Mouse (Mus musculus) hindbrain, embryonic 13.5 days (tissue): ENCODE data around the gene Egln3. TPM values are rescaled to one million over a fixed set of nuclear protein-coding genes. Genes with fewer than 3 reads are reported as not detected.

ENCODE experiments used
- ATAC-seq: fragments of 200-750 bp; cut with Nextera tagmentation; 2 replicates; pipeline ENCODE4 v1.8.0; 2017; ENCODE audit warnings: moderate TSS enrichment; ENCODE audit not compliant: low FRiP score
- H3K27ac ChIP-seq: fragments of 300-500 bp; sonication (generic); 2 replicates; pipeline ENCODE4 v1.5.1; 2015; ENCODE audit warnings: inconsistent platforms, mild to moderate bottlenecking, moderate library complexity
- H3K27me3 ChIP-seq: fragments of 300-500 bp; sonication (generic); 2 replicates; pipeline ENCODE4 v1.6.1; 2015; ENCODE audit warnings: mild to moderate bottlenecking, inconsistent platforms
- H3K36me3 ChIP-seq: fragments of 300-500 bp; sonication (generic); 2 replicates; pipeline ENCODE4 v1.6.1; 2015; ENCODE audit warnings: mild to moderate bottlenecking, inconsistent platforms
- H3K4me1 ChIP-seq: fragments of 300-500 bp; sonication (generic); replicated peaks from 2 replicates; pipeline ENCODE4 v1.6.1; 2015; ENCODE audit warnings: inconsistent platforms
- H3K4me2 ChIP-seq: fragments of 300-500 bp; sonication (generic); 2 replicates; pipeline ENCODE4 v1.6.1; 2015; ENCODE audit warnings: inconsistent platforms, mild to moderate bottlenecking, moderate library complexity
- H3K4me3 ChIP-seq: fragments of 300-500 bp; sonication (generic); 2 replicates; pipeline ENCODE4 v1.5.1; 2015; ENCODE audit warnings: mild to moderate bottlenecking, inconsistent platforms
- H3K9ac ChIP-seq: fragments of 300-500 bp; sonication (generic); 2 replicates; pipeline ENCODE4 v1.6.1; 2015; ENCODE audit warnings: mild to moderate bottlenecking, inconsistent platforms
- H3K9me3 ChIP-seq: fragments of 300-500 bp; sonication (generic); 2 replicates; pipeline ENCODE4 v1.6.1; 2016; ENCODE audit warnings: inconsistent platforms
- WGBS: fragments of 180-500 bp; shearing (Covaris S2); methylation state at CpG from one replicate; pipeline ENCODE4 v1.1.7; 2015; 5-methylcytosine and 5-hydroxymethylcytosine counted together
- polyA plus RNA-seq: library from polyadenylated mRNA; unstranded; fragments of >200 nt; fragmentation: Nextera tagmentation; extraction: Ambion mirVana; gene quantifications from 2 replicates; pipeline ENCODE4 v1.2.1, GENCODE M21; 2015

Egln3 gene
- 4.7 and 5.8 TPM in 2 replicates for polyA plus RNA-seq

GRCm38 (mm10) chr12:54203656-54204045 is at the start of gene Egln3:
Gene Egln3, minus strand, starts transcription at chr12:54203860.
- Histone ChIP-seq H3K27me3 (peaks cover 35% of the 10 kb centered on the region), H3K4me2 (peak within 1 kb of the TSS; percentile 100), H3K9ac (peak within 1 kb of the TSS; percentile 77), H3K4me1 (peaks cover 32% of the 10 kb centered on the region), H3K36me3 (no peaks in the 10 kb centered on the region), H3K9me3 (no peaks in the 10 kb centered on the region), H3K27ac (0 out of 2 replicates have a peak within 1 kb of the TSS, but pooled peaks have one; percentile 35), H3K4me3 (peak within 1 kb of the TSS; percentile 62)
- ATAC-seq = peak; percentile 85
- WGBS = under 1% methylated on average over 25 of the region's 25 CpGs

GRCm38 (mm10) chr12:54253449-54253848 is 49.8 kb upstream of the Egln3 start:
- WGBS = 93% methylated on average over 4 of the region's 4 CpGs
- no peak for ATAC-seq
- no peaks in the 10 kb centered on the region for H3K9me3 ChIP-seq
- H3K36me3 ChIP-seq = no peaks in the 10 kb centered on the region
- no peak overlapping the region for H3K27ac ChIP-seq
- no peak overlapping the region for H3K9ac ChIP-seq
- no peak overlapping the region for H3K4me3 ChIP-seq
- no peaks in the 10 kb centered on the region for H3K27me3 ChIP-seq
- no peak overlapping the region for H3K4me2 ChIP-seq
- H3K4me1 ChIP-seq = 0 out of 2 replicates have a peak, but pooled peaks cover 3% of the 10 kb centered on the region

- no peaks in the 10 kb centered on the region for H3K36me3 ChIP-seq
- H3K27ac ChIP-seq = no peak overlapping the region
- no peaks in the 10 kb centered on the region for H3K4me1 ChIP-seq
- H3K27me3 ChIP-seq = no peaks in the 10 kb centered on the region
- H3K9me3 ChIP-seq = no peaks in the 10 kb centered on the region
- H3K4me2 ChIP-seq = no peak overlapping the region
- WGBS = 79% methylated on average over 9 of the region's 9 CpGs
- H3K4me3 ChIP-seq = no peak overlapping the region
- H3K9ac ChIP-seq = no peak overlapping the region
- ATAC-seq = no peak
Measured at GRCm38 (mm10) chr12:54251942-54252400, 48.3 kb upstream of the Egln3 start.

- 86% methylated on average over 7 of the region's 7 CpGs for WGBS
- no peak for ATAC-seq
Measured at GRCm38 (mm10) chr12:54247835-54248234, 44.2 kb upstream of the Egln3 start.

GRCm38 (mm10) chr12:54243158-54243557 is 39.5 kb upstream of the Egln3 start:
- H3K4me2 ChIP-seq = no peak overlapping the region
- H3K27ac ChIP-seq = no peak overlapping the region
- no peaks in the 10 kb centered on the region for H3K36me3 ChIP-seq
- H3K4me3 ChIP-seq = no peak overlapping the region
- H3K4me1 ChIP-seq = no peaks in the 10 kb centered on the region
- no peaks in the 10 kb centered on the region for H3K9me3 ChIP-seq
- H3K27me3 ChIP-seq = no peaks in the 10 kb centered on the region
- WGBS = 86% methylated on average over 5 of the region's 5 CpGs
- no peak for ATAC-seq
- H3K9ac ChIP-seq = no peak overlapping the region

More at GRCm38 (mm10) chr12:54247835-54248234, 44.2 kb upstream of the Egln3 start:
- Histone ChIP-seq H3K4me1 (no peaks in the 10 kb centered on the region), H3K27me3 (no peaks in the 10 kb centered on the region), H3K4me3 (no peak overlapping the region), H3K9ac (no peak overlapping the region), H3K9me3 (no peaks in the 10 kb centered on the region), H3K4me2 (no peak overlapping the region), H3K36me3 (no peaks in the 10 kb centered on the region), H3K27ac (no peak overlapping the region)

GRCm38 (mm10) chr12:54241976-54242375 is 38.3 kb upstream of the Egln3 start:
- 85% methylated on average over 6 of the region's 6 CpGs for WGBS
- no peaks in the 10 kb centered on the region for H3K9me3 ChIP-seq
- ATAC-seq = no peak

GRCm38 (mm10) chr12:54233794-54234193 is 30.1 kb upstream of the Egln3 start:
- Histone ChIP-seq H3K4me2 (no peak overlapping the region), H3K27ac (no peak overlapping the region), H3K4me3 (no peak overlapping the region), H3K9me3 (0 out of 2 replicates have a peak, but pooled peaks cover 4% of the 10 kb centered on the region), H3K4me1 (peaks cover 4% of the 10 kb centered on the region; the same call in 1 of the 2 replicates), H3K27me3 (no peaks in the 10 kb centered on the region), H3K36me3 (no peaks in the 10 kb centered on the region), H3K9ac (no peak overlapping the region)
- WGBS = 84% methylated on average over 6 of the region's 6 CpGs
- no peak for ATAC-seq

More at GRCm38 (mm10) chr12:54241976-54242375, 38.3 kb upstream of the Egln3 start:
- H3K27ac ChIP-seq = no peak overlapping the region
- no peak overlapping the region for H3K4me2 ChIP-seq
- H3K27me3 ChIP-seq = no peaks in the 10 kb centered on the region
- H3K36me3 ChIP-seq = no peaks in the 10 kb centered on the region
- H3K9ac ChIP-seq = no peak overlapping the region
- no peak overlapping the region for H3K4me3 ChIP-seq
- H3K4me1 ChIP-seq = no peaks in the 10 kb centered on the region

- no peak overlapping the region for H3K27ac ChIP-seq
- no peak overlapping the region for H3K9ac ChIP-seq
- H3K4me2 ChIP-seq = no peak overlapping the region
- 0 out of 2 replicates have a peak, but pooled peaks cover 4% of the 10 kb centered on the region for H3K9me3 ChIP-seq
- H3K4me3 ChIP-seq = no peak overlapping the region
- H3K27me3 ChIP-seq = no peaks in the 10 kb centered on the region
- WGBS = 40% methylated on average over 7 of the region's 7 CpGs
- ATAC-seq = no peak
- H3K4me1 ChIP-seq = peaks cover 4% of the 10 kb centered on the region; the same call in 1 of the 2 replicates
- no peaks in the 10 kb centered on the region for H3K36me3 ChIP-seq
Measured at GRCm38 (mm10) chr12:54232996-54233603, 29.4 kb upstream of the Egln3 start.

GRCm38 (mm10) chr12:54232456-54232855 is 28.8 kb upstream of the Egln3 start:
- Histone ChIP-seq H3K4me3 (no peak overlapping the region), H3K27ac (no peak overlapping the region), H3K9me3 (0 out of 2 replicates have a peak, but pooled peaks cover 4% of the 10 kb centered on the region), H3K4me2 (no peak overlapping the region), H3K27me3 (no peaks in the 10 kb centered on the region), H3K36me3 (no peaks in the 10 kb centered on the region), H3K4me1 (peaks cover 4% of the 10 kb centered on the region; the same call in 1 of the 2 replicates), H3K9ac (no peak overlapping the region)
- ATAC-seq = no peak
- 26% methylated on average over 5 of the region's 5 CpGs for WGBS

GRCm38 (mm10) chr12:54227551-54227950 is 23.9 kb upstream of the Egln3 start:
- H3K36me3 ChIP-seq = no peaks in the 10 kb centered on the region
- H3K9ac ChIP-seq = no peak overlapping the region
- H3K4me1 ChIP-seq = no peaks in the 10 kb centered on the region
- H3K9me3 ChIP-seq = no peaks in the 10 kb centered on the region
- ATAC-seq = no peak
- no peak overlapping the region for H3K4me3 ChIP-seq
- H3K4me2 ChIP-seq = no peak overlapping the region
- 63% methylated on average over 8 of the region's 8 CpGs for WGBS
- H3K27me3 ChIP-seq = no peaks in the 10 kb centered on the region
- no peak overlapping the region for H3K27ac ChIP-seq

- Histone ChIP-seq H3K9me3 (no peaks in the 10 kb centered on the region), H3K4me1 (no peaks in the 10 kb centered on the region), H3K9ac (no peak overlapping the region), H3K27me3 (no peaks in the 10 kb centered on the region), H3K4me3 (no peak overlapping the region), H3K36me3 (no peaks in the 10 kb centered on the region), H3K27ac (no peak overlapping the region), H3K4me2 (no peak overlapping the region)
- 21% methylated on average over 2 of the region's 2 CpGs for WGBS
- no peak for ATAC-seq
Measured at GRCm38 (mm10) chr12:54226341-54226740, 22.7 kb upstream of the Egln3 start.

GRCm38 (mm10) chr12:54225610-54226009 is 21.9 kb upstream of the Egln3 start:
- H3K36me3 ChIP-seq = no peaks in the 10 kb centered on the region
- no peaks in the 10 kb centered on the region for H3K4me1 ChIP-seq
- ATAC-seq = no peak
- H3K9ac ChIP-seq = no peak overlapping the region
- H3K27ac ChIP-seq = no peak overlapping the region
- H3K4me3 ChIP-seq = no peak overlapping the region
- 76% methylated on average over 4 of the region's 4 CpGs for whole genome bisulfite sequencing
- H3K4me2 ChIP-seq = no peak overlapping the region
- H3K27me3 ChIP-seq = no peaks in the 10 kb centered on the region
- no peaks in the 10 kb centered on the region for H3K9me3 ChIP-seq

GRCm38 (mm10) chr12:54225090-54225489 is 21.4 kb upstream of the Egln3 start:
- WGBS = 63% methylated on average over 3 of the region's 3 CpGs
- Histone ChIP-seq H3K27ac (no peak overlapping the region), H3K36me3 (no peaks in the 10 kb centered on the region)

More at GRCm38 (mm10) chr12:54225090-54225489, 21.4 kb upstream of the Egln3 start:
- Histone ChIP-seq H3K4me1 (no peaks in the 10 kb centered on the region), H3K9me3 (no peaks in the 10 kb centered on the region), H3K4me2 (no peak overlapping the region), H3K9ac (no peak overlapping the region), H3K4me3 (no peak overlapping the region), H3K27me3 (no peaks in the 10 kb centered on the region)
- ATAC-seq = no peak
